17 mouse cellular contexts compared by ENCODE assay signal in genomic region chr1:192324223-192324622, GRCm38 (mm10).
DNase-seq lines count a peak whose midpoint lies in the region; ATAC-seq and TF ChIP-seq lines count a peak whose summit lies in the region.
"Had no signal": no experiment of that assay in that cellular context is flagged by ENCODE, and none has a peak within 500 bp of the region (broad histone marks: within the 10 kb centered on the region; RNA-seq: fewer than 3 reads in every experiment).

No protein-coding gene starts in this region.

- DNase-seq in embryo, embryonic 10 days (ENCODE audit: low spot score) = peak; percentile 16
- no peak for DNase-seq in embryo, embryonic 9.5 days (ENCODE audit: extremely low spot score)
- DNase-seq in midbrain, postnatal 0 days (ENCODE audit: low spot score) = no peak
- no peak for DNase-seq in midbrain, embryonic 10.5 days (ENCODE audit: low spot score)
- DNase-seq in stomach, postnatal 0 days (ENCODE audit: low spot score) = no peak
- DNase-seq in left cerebral cortex, adult 11 months (ENCODE audit: low spot score) = no peak
- DNase-seq: adrenal gland, postnatal 14 days; cerebellum, adult 9-11 months; gastrocnemius, postnatal 25 days; heart, postnatal 14 days; lung, adult 2 months; midbrain, embryonic 14.5 days had no signal

- H3K4me3 ChIP-seq in intestine, postnatal 0 days (ENCODE audit: low read depth, low read length) = no peak overlapping the region
- H3K4me3 ChIP-seq in intestine, embryonic 15.5 days (replicated peaks) = no peak overlapping the region
- H3K4me3 ChIP-seq in midbrain, postnatal 0 days (ENCODE audit: low read depth, low read length) = no peak overlapping the region
- H3K4me3 ChIP-seq in midbrain, embryonic 10.5 days = no peak overlapping the region
- no peak overlapping the region for H3K4me3 ChIP-seq in stomach, postnatal 0 days (ENCODE audit: low read depth, low read length)
- H3K4me3 ChIP-seq: heart, embryonic 10.5 days; kidney, embryonic 15.5 days; limb, embryonic 13.5 days had no signal

- H3K4me2 ChIP-seq in intestine, postnatal 0 days (replicated peaks; ENCODE audit: low read depth) = no peak overlapping the region
- no peak overlapping the region for H3K4me2 ChIP-seq in intestine, embryonic 15.5 days (replicated peaks)
- no peak overlapping the region for H3K4me2 ChIP-seq in midbrain, postnatal 0 days (ENCODE audit: low read depth, low read length, poor library complexity, severe bottlenecking)
- no peak overlapping the region for H3K4me2 ChIP-seq in stomach, postnatal 0 days (replicated peaks; ENCODE audit: low read depth)
- H3K4me2 ChIP-seq: kidney, embryonic 15.5 days; limb, embryonic 13.5 days had no signal

- H3K27me3 ChIP-seq in intestine, postnatal 0 days (replicated peaks; ENCODE audit: control insufficient read depth, insufficient read depth, low read length) = no peaks in the 10 kb centered on the region
- H3K27me3 ChIP-seq in intestine, embryonic 15.5 days (replicated peaks) = no peaks in the 10 kb centered on the region
- H3K27me3 ChIP-seq in midbrain, postnatal 0 days (ENCODE audit: insufficient read depth, low read length) = no peaks in the 10 kb centered on the region
- H3K27me3 ChIP-seq in midbrain, embryonic 10.5 days (ENCODE audit: low read depth, poor library complexity, severe bottlenecking) = no peaks in the 10 kb centered on the region
- H3K27me3 ChIP-seq in stomach, postnatal 0 days (ENCODE audit: control insufficient read depth, insufficient read depth, low read length) = no peaks in the 10 kb centered on the region
- H3K27me3 ChIP-seq: kidney, embryonic 15.5 days; limb, embryonic 13.5 days had no signal

- no peaks in the 10 kb centered on the region for H3K4me1 ChIP-seq in intestine, postnatal 0 days (replicated peaks; ENCODE audit: control insufficient read depth, insufficient read depth, low read length)
- H3K4me1 ChIP-seq in intestine, embryonic 15.5 days (replicated peaks) = no peaks in the 10 kb centered on the region
- no peaks in the 10 kb centered on the region for H3K4me1 ChIP-seq in midbrain, postnatal 0 days (ENCODE audit: insufficient read depth, low read length)
- H3K4me1 ChIP-seq in midbrain, embryonic 10.5 days = no peaks in the 10 kb centered on the region
- H3K4me1 ChIP-seq in stomach, postnatal 0 days (replicated peaks; ENCODE audit: control insufficient read depth, insufficient read depth) = no peaks in the 10 kb centered on the region
- H3K4me1 ChIP-seq: kidney, embryonic 15.5 days; limb, embryonic 13.5 days had no signal

- no peak overlapping the region for H3K27ac ChIP-seq in intestine, postnatal 0 days (ENCODE audit: low read depth, low read length)
- H3K27ac ChIP-seq in intestine, embryonic 15.5 days = no peak overlapping the region
- H3K27ac ChIP-seq in midbrain, postnatal 0 days (ENCODE audit: low read depth, low read length) = no peak overlapping the region
- H3K27ac ChIP-seq in midbrain, embryonic 10.5 days (replicated peaks) = no peak overlapping the region
- no peak overlapping the region for H3K27ac ChIP-seq in stomach, postnatal 0 days (replicated peaks)
- H3K27ac ChIP-seq: heart, embryonic 10.5 days; kidney, embryonic 15.5 days; limb, embryonic 13.5 days had no signal

- no peak overlapping the region for H3K9ac ChIP-seq in intestine, postnatal 0 days (ENCODE audit: low read depth, low read length)
- H3K9ac ChIP-seq in intestine, embryonic 15.5 days = no peak overlapping the region
- H3K9ac ChIP-seq in midbrain, postnatal 0 days (replicated peaks; ENCODE audit: low read length, poor library complexity, severe bottlenecking) = no peak overlapping the region
- no peak overlapping the region for H3K9ac ChIP-seq in stomach, postnatal 0 days (ENCODE audit: low read length)
- H3K9ac ChIP-seq: kidney, embryonic 15.5 days; limb, embryonic 13.5 days had no signal

- ATAC-seq in intestine, postnatal 0 days = no peak
- ATAC-seq in intestine, embryonic 15.5 days = no peak
- ATAC-seq in midbrain, postnatal 0 days (ENCODE audit: low FRiP score) = no peak
- ATAC-seq in stomach, postnatal 0 days (ENCODE audit: low FRiP score, low TSS enrichment) = no peak

- H3K36me3 ChIP-seq in intestine, postnatal 0 days (ENCODE audit: control insufficient read depth, insufficient read depth) = no peaks in the 10 kb centered on the region
- no peaks in the 10 kb centered on the region for H3K36me3 ChIP-seq in intestine, embryonic 15.5 days
- H3K36me3 ChIP-seq in midbrain, postnatal 0 days (ENCODE audit: insufficient read depth, low read length) = no peaks in the 10 kb centered on the region
- no peaks in the 10 kb centered on the region for H3K36me3 ChIP-seq in midbrain, embryonic 10.5 days
- no peaks in the 10 kb centered on the region for H3K36me3 ChIP-seq in stomach, postnatal 0 days (ENCODE audit: control insufficient read depth, insufficient read depth, low read length)
- H3K36me3 ChIP-seq: heart, embryonic 10.5 days; kidney, embryonic 15.5 days; limb, embryonic 13.5 days had no signal

- WGBS in intestine, postnatal 0 days = 53% methylated on average over 3 of the region's 3 CpGs
- 48% methylated on average over 3 of the region's 3 CpGs for WGBS in intestine, embryonic 15.5 days
- WGBS in midbrain, postnatal 0 days = 62% methylated on average over 3 of the region's 3 CpGs
- 62% methylated on average over 3 of the region's 3 CpGs for WGBS in midbrain, embryonic 10.5 days
- 47% methylated on average over 3 of the region's 3 CpGs for WGBS in stomach, postnatal 0 days

- no peak for TF ChIP-seq EP300 in stomach, postnatal 0 days (optimal IDR thresholded peaks at IDR 0.05)

- H3K9me3 ChIP-seq in intestine, postnatal 0 days (ENCODE audit: control insufficient read depth) = no peaks in the 10 kb centered on the region
- H3K9me3 ChIP-seq in intestine, embryonic 15.5 days = no peaks in the 10 kb centered on the region
- no peaks in the 10 kb centered on the region for H3K9me3 ChIP-seq in midbrain, postnatal 0 days (ENCODE audit: low read length)
- H3K9me3 ChIP-seq in midbrain, embryonic 10.5 days (replicated peaks) = no peaks in the 10 kb centered on the region
- no peaks in the 10 kb centered on the region for H3K9me3 ChIP-seq in stomach, postnatal 0 days (ENCODE audit: control insufficient read depth, low read length)
- H3K9me3 ChIP-seq: heart, embryonic 10.5 days; kidney, embryonic 15.5 days; limb, embryonic 13.5 days had no signal

- peak; percentile 61 for TF ChIP-seq CTCF in intestine, postnatal 0 days (IDR thresholded peaks at IDR 0.05; ENCODE audit: low read depth)
- peak; percentile 56 for TF ChIP-seq CTCF in midbrain, postnatal 0 days (IDR thresholded peaks at IDR 0.05)
- TF ChIP-seq CTCF in stomach, postnatal 0 days (IDR thresholded peaks at IDR 0.05; ENCODE audit: low read depth) = peak; percentile 51
